Mouse (Mus musculus): Measurements from ENCODE around the gene Ap2a2. TPM values are rescaled to one million over a fixed set of nuclear protein-coding genes. Genes with fewer than 3 reads are reported as not detected.

Ap2a2 gene
- polyA plus RNA-seq, 1 experiment from 2014 or later, result 67.6 TPM

GRCm38 (mm10) chr7:141560471-141560870 is 1.5 kb upstream of the Ap2a2 start:
- Histone ChIP-seq H3K27ac (replicated peaks) (peak overlapping the region; percentile 98), H3K4me2 (peak overlapping the region; percentile 92)

GRCm38 (mm10) chr7:141562421-141562851 is 463 bp downstream of the Ap2a2 start:
- Histone ChIP-seq H3K27ac (replicated peaks) (peak overlapping the region; percentile 98), H3K36me3 (replicated peaks) (peaks cover 29% of the 10 kb centered on the region), H3K27me3 (no peaks in the 10 kb centered on the region), H3K9me3 (replicated peaks) (no peaks in the 10 kb centered on the region), H3K4me2 (peak overlapping the region; percentile 92), H3K9ac (peak overlapping the region; percentile 99), H3K4me3 (replicated peaks) (peak overlapping the region; percentile 95), H3K4me1 (replicated peaks) (peaks cover 87% of the 10 kb centered on the region)
- ATAC-seq (ENCODE audit: insufficient read depth), result no peak
- 1% methylated on average over 33 of the region's 33 CpGs for WGBS (ENCODE audit: insufficient replicate concordance)

More at GRCm38 (mm10) chr7:141560471-141560870, 1.5 kb upstream of the Ap2a2 start:
- H3K9me3 ChIP-seq (replicated peaks), result no peaks in the 10 kb centered on the region
- peak overlapping the region; percentile 12; the same call in 1 of the 2 replicates for H3K9ac ChIP-seq
- H3K36me3 ChIP-seq (replicated peaks), result peaks cover 11% of the 10 kb centered on the region
- H3K27me3 ChIP-seq, result no peaks in the 10 kb centered on the region
- H3K4me1 ChIP-seq (replicated peaks), result peaks cover 87% of the 10 kb centered on the region
- ATAC-seq (ENCODE audit: insufficient read depth), result no peak
- WGBS (ENCODE audit: insufficient replicate concordance), result 47% methylated on average over 4 of the region's 4 CpGs
- H3K4me3 ChIP-seq (replicated peaks), result no peak overlapping the region

- Histone ChIP-seq H3K36me3 (replicated peaks) (peaks cover 30% of the 10 kb centered on the region), H3K9me3 (replicated peaks) (no peaks in the 10 kb centered on the region), H3K9ac (peak overlapping the region; percentile 99), H3K27me3 (no peaks in the 10 kb centered on the region), H3K4me2 (peak overlapping the region; percentile 92), H3K27ac (replicated peaks) (peak overlapping the region; percentile 98), H3K4me1 (replicated peaks) (peaks cover 85% of the 10 kb centered on the region), H3K4me3 (replicated peaks) (peak overlapping the region; percentile 95)
- ATAC-seq (ENCODE audit: insufficient read depth), result no peak
- WGBS (ENCODE audit: insufficient replicate concordance), result 3% methylated on average over 21 of the region's 21 CpGs
Observed at GRCm38 (mm10) chr7:141562852-141563427, 967 bp downstream of the Ap2a2 start.

GRCm38 (mm10) chr7:141564561-141564960 is 2.6 kb downstream of the Ap2a2 start:
- peaks cover 39% of the 10 kb centered on the region for H3K36me3 ChIP-seq (replicated peaks)
- H3K9me3 ChIP-seq (replicated peaks), result no peaks in the 10 kb centered on the region
- ATAC-seq (ENCODE audit: insufficient read depth), result no peak
- peak overlapping the region; percentile 95 for H3K4me3 ChIP-seq (replicated peaks)
- no peaks in the 10 kb centered on the region for H3K27me3 ChIP-seq
- WGBS (ENCODE audit: insufficient replicate concordance), result 72% methylated on average over 7 of the region's 7 CpGs
- H3K4me1 ChIP-seq (replicated peaks), result peaks cover 86% of the 10 kb centered on the region
- peak overlapping the region; percentile 98 for H3K27ac ChIP-seq (replicated peaks)
- H3K9ac ChIP-seq, result 0 out of 2 replicates have a peak overlapping the region, but pooled peaks have one; percentile 25
- peak overlapping the region; percentile 92 for H3K4me2 ChIP-seq

- H3K27me3 ChIP-seq, result no peaks in the 10 kb centered on the region
- H3K27ac ChIP-seq (replicated peaks), result peak overlapping the region; percentile 21; the same call in 1 of the 2 replicates
- 75% methylated on average over 7 of the region's 7 CpGs for WGBS (ENCODE audit: insufficient replicate concordance)
- H3K9ac ChIP-seq, result no peak overlapping the region
- no peak overlapping the region for H3K4me2 ChIP-seq
- H3K9me3 ChIP-seq (replicated peaks), result no peaks in the 10 kb centered on the region
- H3K4me1 ChIP-seq (replicated peaks), result peaks cover 80% of the 10 kb centered on the region
- no peak overlapping the region for H3K4me3 ChIP-seq (replicated peaks)
- H3K36me3 ChIP-seq (replicated peaks), result peaks cover 47% of the 10 kb centered on the region
- ATAC-seq (ENCODE audit: insufficient read depth), result no peak
Observed at GRCm38 (mm10) chr7:141566587-141566986, 4.6 kb downstream of the Ap2a2 start.

- no peak overlapping the region for H3K4me3 ChIP-seq (replicated peaks)
- ATAC-seq (ENCODE audit: insufficient read depth), result no peak
- no peak overlapping the region for H3K9ac ChIP-seq
- H3K4me1 ChIP-seq (replicated peaks), result peaks cover 88% of the 10 kb centered on the region
- no peaks in the 10 kb centered on the region for H3K9me3 ChIP-seq (replicated peaks)
- no peak overlapping the region for H3K4me2 ChIP-seq
- H3K27me3 ChIP-seq, result no peaks in the 10 kb centered on the region
- WGBS (ENCODE audit: insufficient replicate concordance), result 76% methylated on average over 9 of the region's 9 CpGs
- peaks cover 47% of the 10 kb centered on the region for H3K36me3 ChIP-seq (replicated peaks)
- H3K27ac ChIP-seq (replicated peaks), result peak overlapping the region; percentile 16; the same call in 1 of the 2 replicates
Observed at GRCm38 (mm10) chr7:141569283-141569803, 7.4 kb downstream of the Ap2a2 start.

- Histone ChIP-seq H3K27ac (replicated peaks) (no peak overlapping the region), H3K9me3 (replicated peaks) (no peaks in the 10 kb centered on the region), H3K9ac (no peak overlapping the region), H3K4me3 (replicated peaks) (no peak overlapping the region), H3K4me2 (no peak overlapping the region), H3K36me3 (replicated peaks) (peaks cover 42% of the 10 kb centered on the region), H3K4me1 (replicated peaks) (peaks cover 86% of the 10 kb centered on the region), H3K27me3 (no peaks in the 10 kb centered on the region)
- WGBS (ENCODE audit: insufficient replicate concordance), result 84% methylated on average over 3 of the region's 3 CpGs
- ATAC-seq (ENCODE audit: insufficient read depth), result no peak
Observed at GRCm38 (mm10) chr7:141569916-141570315, 7.9 kb downstream of the Ap2a2 start.

- no peak overlapping the region for H3K27ac ChIP-seq (replicated peaks)
- ATAC-seq (ENCODE audit: insufficient read depth), result no peak
- H3K4me3 ChIP-seq (replicated peaks), result no peak overlapping the region
- no peak overlapping the region for H3K9ac ChIP-seq
- peaks cover 33% of the 10 kb centered on the region for H3K36me3 ChIP-seq (replicated peaks)
- no peak overlapping the region for H3K4me2 ChIP-seq
- WGBS (ENCODE audit: insufficient replicate concordance), result 72% methylated on average over 4 of the region's 4 CpGs
- H3K27me3 ChIP-seq, result no peaks in the 10 kb centered on the region
- H3K4me1 ChIP-seq (replicated peaks), result peaks cover 83% of the 10 kb centered on the region
- H3K9me3 ChIP-seq (replicated peaks), result no peaks in the 10 kb centered on the region
Observed at GRCm38 (mm10) chr7:141570625-141571295, 8.8 kb downstream of the Ap2a2 start.

GRCm38 (mm10) chr7:141574041-141574440 is 12.1 kb downstream of the Ap2a2 start:
- Histone ChIP-seq H3K27me3 (no peaks in the 10 kb centered on the region), H3K9me3 (replicated peaks) (no peaks in the 10 kb centered on the region), H3K4me1 (replicated peaks) (peaks cover 86% of the 10 kb centered on the region), H3K27ac (replicated peaks) (no peak overlapping the region), H3K36me3 (replicated peaks) (peaks cover 13% of the 10 kb centered on the region; the same call in 1 of the 2 replicates), H3K4me2 (peak overlapping the region; percentile 8; the same call in 1 of the 2 replicates), H3K4me3 (replicated peaks) (no peak overlapping the region), H3K9ac (no peak overlapping the region)
- 10% methylated on average over 3 of the region's 3 CpGs for WGBS (ENCODE audit: insufficient replicate concordance)
- ATAC-seq (ENCODE audit: insufficient read depth), result no peak

- 76% methylated on average over 3 of the region's 3 CpGs for WGBS (ENCODE audit: insufficient replicate concordance)
- peaks cover 3% of the 10 kb centered on the region; the same call in 1 of the 2 replicates for H3K36me3 ChIP-seq (replicated peaks)
- no peaks in the 10 kb centered on the region for H3K9me3 ChIP-seq (replicated peaks)
- no peaks in the 10 kb centered on the region for H3K27me3 ChIP-seq
- H3K27ac ChIP-seq (replicated peaks), result no peak overlapping the region
- peaks cover 87% of the 10 kb centered on the region for H3K4me1 ChIP-seq (replicated peaks)
- H3K4me2 ChIP-seq, result no peak overlapping the region
- no peak for ATAC-seq (ENCODE audit: insufficient read depth)
- no peak overlapping the region for H3K9ac ChIP-seq
- no peak overlapping the region for H3K4me3 ChIP-seq (replicated peaks)
Observed at GRCm38 (mm10) chr7:141575481-141575880, 13.5 kb downstream of the Ap2a2 start.

- Histone ChIP-seq H3K4me2 (peak overlapping the region; percentile 31), H3K27me3 (no peaks in the 10 kb centered on the region), H3K27ac (replicated peaks) (peak overlapping the region; percentile 68), H3K4me1 (replicated peaks) (peaks cover 91% of the 10 kb centered on the region), H3K4me3 (replicated peaks) (no peak overlapping the region), H3K9me3 (replicated peaks) (no peaks in the 10 kb centered on the region), H3K36me3 (replicated peaks) (peaks cover 2% of the 10 kb centered on the region; the same call in 1 of the 2 replicates), H3K9ac (0 out of 2 replicates have a peak overlapping the region, but pooled peaks have one; percentile 6)
- ATAC-seq (ENCODE audit: insufficient read depth), result no peak
- WGBS (ENCODE audit: insufficient replicate concordance), result 38% methylated on average over 3 of the region's 3 CpGs
Observed at GRCm38 (mm10) chr7:141577801-141578200, 15.8 kb downstream of the Ap2a2 start.

Data from liver, embryonic 15.5 days (tissue).